Mouse (Mus musculus) liver, postnatal 0 days (tissue): ENCODE results near the gene Supt3.

Experiments
- CTCF ChIP-seq: sonication (generic); IDR thresholded peaks from 2 replicates; pipeline ENCODE4 v1.5.1; 2016; ENCODE audit warnings: antibody characterized with exemption, low read depth
- EP300 ChIP-seq: IDR thresholded peaks from 2 replicates; pipeline ENCODE4 v1.6.1; 2016; ENCODE audit warnings: antibody characterized with exemption, low read depth, mild to moderate bottlenecking

DNA sequence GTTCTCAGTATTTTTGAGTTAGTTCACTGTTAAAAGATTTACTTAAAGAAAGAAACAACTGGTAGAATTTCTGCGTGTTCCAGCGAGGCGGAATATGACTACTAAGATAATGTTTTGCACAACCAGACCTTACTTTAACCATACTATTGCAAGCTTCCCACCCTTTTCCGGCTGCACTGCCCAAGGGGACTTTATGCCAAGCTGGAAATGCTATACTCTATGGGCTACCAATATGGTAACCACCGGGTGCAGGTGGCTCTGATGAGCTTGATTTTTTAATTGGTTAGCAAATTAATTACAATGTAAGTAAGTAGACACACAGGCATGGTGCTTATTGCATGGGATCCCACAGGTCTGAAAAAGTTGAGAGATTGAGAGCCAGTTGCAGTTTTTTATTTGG lies 1.2 kb downstream of the Supt3 start:
- TF ChIP-seq EP300 (no peak), CTCF (no peak)
